Mouse (Mus musculus) CH12.LX (cell line): ENCODE data around the gene Safb. TPM values are rescaled to one million over a fixed set of nuclear protein-coding genes. Genes with fewer than 3 reads are reported as not detected.

Experiments
- DNase-seq: peaks from one replicate; pipeline ENCODE4 v3.0.0-alpha.2; 2013; ENCODE audit errors: extremely low read depth
- H3K27ac ChIP-seq: 2 replicates; pipeline ENCODE4 v1.5.1; 2012; ENCODE audit warnings: low read depth, mild to moderate bottlenecking, control low read depth, moderate library complexity; ENCODE audit not compliant: insufficient read depth
- H3K27me3 ChIP-seq: replicated peaks from 2 replicates; pipeline ENCODE3; 2012; ENCODE audit warnings: inconsistent platforms
- H3K36me3 ChIP-seq, 2 experiments: replicated peaks in 1 of 2; 2 replicates each; pipeline versions ENCODE3 to v1.6.1; 2012; ENCODE audit warnings: inconsistent platforms in 1 of 2, low read length in 1 of 2, mild to moderate bottlenecking in 1 of 2, mixed read lengths in 1 of 2, moderate library complexity in 1 of 2; ENCODE audit not compliant: control insufficient read depth in 1 of 2, insufficient read depth in 1 of 2
- H3K4me1 ChIP-seq, 2 experiments: 2 replicates each; pipeline ENCODE4 v1.6.1; 2012; ENCODE audit warnings: inconsistent platforms in 1 of 2, moderate library complexity in 1 of 2; ENCODE audit not compliant: insufficient read depth in 2 of 2, control insufficient read depth in 1 of 2
- H3K4me2 ChIP-seq: 2 replicates; pipeline ENCODE4 v1.6.1; 2012; ENCODE audit warnings: low read depth, mild to moderate bottlenecking, control low read depth; ENCODE audit not compliant: poor library complexity, insufficient read depth, severe bottlenecking
- H3K4me3 ChIP-seq, 3 experiments: fragments of 150-350 bp in 1 of 3; sonication (generic) in 1 of 3; replicated peaks in 1 of 3; 2 replicates each; pipeline versions ENCODE3 to v1.5.1; 2011 to 2012; ENCODE audit warnings: low read depth in 2 of 3, low read length in 2 of 3, mild to moderate bottlenecking in 2 of 3, moderate library complexity in 2 of 3, control low read depth in 1 of 3, improper control_type of control experiment in 1 of 3, inconsistent platforms in 1 of 3, mixed read lengths in 1 of 3; ENCODE audit not compliant: poor library complexity in 1 of 3
- H3K79me2 ChIP-seq: replicated peaks from 2 replicates; pipeline ENCODE4 v1.6.1; 2012; ENCODE audit warnings: mild to moderate bottlenecking, moderate library complexity; ENCODE audit not compliant: control insufficient read depth, poor library complexity, insufficient read depth, severe bottlenecking; ENCODE audit errors: extremely low read depth
- H3K9ac ChIP-seq: 2 replicates; pipeline ENCODE4 v1.6.1; 2012; ENCODE audit warnings: low read depth, mild to moderate bottlenecking, control low read depth, moderate library complexity; ENCODE audit not compliant: insufficient read depth
- H3K9me3 ChIP-seq: replicated peaks from 2 replicates; pipeline ENCODE3; 2012; ENCODE audit warnings: low read length, inconsistent platforms, mixed read lengths
- BHLHE40 ChIP-seq: IDR thresholded peaks from 2 replicates; pipeline ENCODE4 v1.6.1; 2011; ENCODE audit warnings: mild to moderate bottlenecking, low read depth, low read length, improper control_type of control experiment
- CHD2 ChIP-seq: IDR thresholded peaks from 2 replicates; pipeline ENCODE4 v1.6.1; 2011; ENCODE audit warnings: low read length, improper control_type of control experiment
- ETS1 ChIP-seq: conservative IDR thresholded peaks from 2 replicates; pipeline ENCODE4 v1.6.1; 2012; ENCODE audit warnings: low read depth, mild to moderate bottlenecking, inconsistent platforms, low read length, improper control_type of control experiment, moderate library complexity
- GABPA ChIP-seq: IDR thresholded peaks from 2 replicates; pipeline ENCODE4 v1.6.1; 2012; ENCODE audit warnings: low read depth, low read length, improper control_type of control experiment, inconsistent platforms; ENCODE audit not compliant: insufficient replicate concordance
- HCFC1 ChIP-seq: IDR thresholded peaks from 2 replicates; pipeline ENCODE4 v1.6.1; 2012; ENCODE audit warnings: low read depth, mild to moderate bottlenecking, inconsistent platforms, low read length, improper control_type of control experiment
- IRF4 ChIP-seq: IDR thresholded peaks from 2 replicates; pipeline ENCODE4 v1.6.1; 2014; ENCODE audit warnings: low read depth, mild to moderate bottlenecking, inconsistent platforms, low read length, improper control_type of control experiment
- JUN ChIP-seq: IDR thresholded peaks from 2 replicates; pipeline ENCODE4 v1.6.1; 2011; ENCODE audit warnings: low read depth, mild to moderate bottlenecking, low read length, improper control_type of control experiment, moderate library complexity; ENCODE audit not compliant: insufficient read depth
- KAT2A ChIP-seq: IDR thresholded peaks from 2 replicates; pipeline ENCODE4 v1.6.1; 2012; ENCODE audit warnings: low read length, improper control_type of control experiment, inconsistent platforms; ENCODE audit not compliant: insufficient replicate concordance
- MYC ChIP-seq: IDR thresholded peaks from 2 replicates; pipeline ENCODE4 v1.6.1; 2011; ENCODE audit warnings: low read depth, mild to moderate bottlenecking, improper control_type of control experiment, low read length
- POLR2A ChIP-seq: IDR thresholded peaks from 2 replicates; pipeline ENCODE4 v1.6.1; 2011; ENCODE audit warnings: low read depth, mild to moderate bottlenecking, improper control_type of control experiment, low read length
- POLR2AphosphoS2 ChIP-seq: IDR thresholded peaks from 2 replicates; pipeline ENCODE4 v1.6.1; 2011; ENCODE audit warnings: low read depth, low read length, improper control_type of control experiment
- RAD21 ChIP-seq: IDR thresholded peaks from 2 replicates; pipeline ENCODE4 v1.6.1; 2011; ENCODE audit warnings: low read depth, mild to moderate bottlenecking, low read length, improper control_type of control experiment, moderate library complexity
- SIN3A ChIP-seq: IDR thresholded peaks from 2 replicates; pipeline ENCODE4 v1.6.1; 2012; ENCODE audit warnings: low read length, improper control_type of control experiment, inconsistent platforms
- SMC3 ChIP-seq: IDR thresholded peaks from 2 replicates; pipeline ENCODE4 v1.6.1; 2011; ENCODE audit warnings: low read depth, low read length, improper control_type of control experiment
- TBP ChIP-seq: conservative IDR thresholded peaks from 2 replicates; pipeline ENCODE4 v1.6.1; 2011; ENCODE audit warnings: low read depth, low read length, improper control_type of control experiment
- UBTF ChIP-seq: IDR thresholded peaks from 2 replicates; pipeline ENCODE4 v1.6.1; 2012; ENCODE audit warnings: low read depth, mild to moderate bottlenecking, inconsistent platforms, low read length, improper control_type of control experiment, moderate library complexity
- ZC3H11A ChIP-seq: IDR thresholded peaks from 2 replicates; pipeline ENCODE4 v1.6.1; 2012; ENCODE audit warnings: low read depth, mild to moderate bottlenecking, inconsistent platforms, low read length, improper control_type of control experiment
- dilution Hi-C: fragments of 300-500 bp; cut with MboI; formaldehyde crosslinking; loops from 2 replicates; pipeline ENCODE4 v1.14.3; 2020; ENCODE audit warnings: low sequenced_read_pairs; ENCODE audit not compliant: extremely low pct_unique_long_range_greater_than_20kb, extremely low pct_ligation_motif_present
- in situ Hi-C: fragments of 300-500 bp; cut with MboI; formaldehyde crosslinking; loops from 3 replicates; pipeline ENCODE4 v1.14.3; 2019; ENCODE audit warnings: low sequenced_read_pairs, low pct_ligation_motif_present, low pct_unique_long_range_greater_than_20kb, mixed read lengths
- polyA plus RNA-seq: library from polyadenylated mRNA; unstranded; fragments of >175 nt; gene quantifications from 2 replicates; pipeline ENCODE4 v1.2.1, GENCODE M21; 2012; ENCODE audit warnings: low read depth; ENCODE audit not compliant: insufficient read length
- total RNA-seq, 2 experiments: library from RNA; depleted of rRNA; stranded (reverse); fragments of 300-350 nt in 1 of 2; fragments of >200 nt in 1 of 2; gene quantifications; 2 replicates each; pipeline ENCODE4 v1.2.3; 2012 to 2014

Safb gene
- total and polyA plus RNA-seq, 3 experiments, result 25.4 to 135 (median 75.9) TPM

DNA sequence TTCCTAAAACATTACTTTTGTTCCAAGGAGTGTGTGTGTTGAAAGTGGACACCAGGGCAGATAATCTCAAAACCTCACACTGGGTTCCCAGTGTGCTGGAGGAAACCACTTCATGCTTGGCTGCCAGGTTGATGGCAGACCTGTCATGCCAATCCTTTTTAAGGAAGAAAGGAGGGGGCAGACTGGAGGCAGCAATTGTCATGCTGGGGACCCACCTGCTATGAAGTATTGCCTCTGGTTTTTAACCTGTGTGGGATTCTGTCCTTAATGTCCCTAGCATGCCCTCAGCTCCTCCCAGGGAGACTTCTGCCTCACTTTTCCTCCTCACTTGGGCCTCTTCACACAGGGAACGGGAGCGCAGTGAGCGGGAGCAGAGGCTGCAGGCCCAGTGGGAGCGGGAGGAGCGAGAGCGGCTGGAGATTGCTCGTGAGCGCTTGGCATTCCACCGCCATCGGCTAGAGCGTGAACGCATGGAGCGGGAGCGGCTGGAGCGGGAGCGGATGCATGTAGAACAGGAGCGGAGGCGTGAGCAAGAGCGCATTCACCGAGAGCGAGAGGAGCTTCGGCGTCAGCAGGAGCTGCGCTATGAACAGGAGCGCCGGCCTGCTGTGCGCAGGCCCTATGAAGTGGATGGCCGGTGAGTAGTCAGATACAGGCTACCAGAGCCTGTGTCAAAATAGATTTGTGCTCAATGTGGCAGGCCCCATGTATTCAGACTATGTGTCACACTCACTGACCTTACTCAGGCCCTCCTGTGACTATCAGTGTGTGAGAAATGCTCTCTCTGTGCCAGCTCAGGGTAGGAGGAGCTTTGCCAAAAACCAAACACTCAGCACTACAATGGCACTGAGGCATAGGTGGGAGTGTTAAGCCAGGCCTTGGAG, 18.8 kb downstream of the Safb start:
- peaks cover 80 to 90% of the 10 kb centered on the region in 2 experiments for H3K36me3 ChIP-seq
- in situ Hi-C loops, result no loop called here
- no peak overlapping the region for H3K27ac ChIP-seq
- no peak overlapping the region for H3K9ac ChIP-seq
- H3K4me1 ChIP-seq, result peaks cover 0 to 10% of the 10 kb centered on the region in 2 experiments; a peak in 2 of 4 replicates
- no peaks in the 10 kb centered on the region for H3K9me3 ChIP-seq
- H3K4me2 ChIP-seq, result no peak overlapping the region
- DNase-seq, result no peak
- no peaks in the 10 kb centered on the region for H3K27me3 ChIP-seq
- H3K4me3 ChIP-seq, result no peak overlapping the region
- peaks cover 6% of the 10 kb centered on the region; the same call in 1 of the 2 replicates for H3K79me2 ChIP-seq
- TF ChIP-seq POLR2A (no peak), BHLHE40 (no peak), UBTF (no peak), CHD2 (no peak), GABPA (no peak), IRF4 (no peak)
- dilution Hi-C loops, result no loop called here

GRCm38 (mm10) chr17:56604070-56604380, 19.4 kb downstream of the Safb start:
- H3K27ac ChIP-seq, result no peak overlapping the region
- no peak overlapping the region for H3K9ac ChIP-seq
- peaks cover 12% of the 10 kb centered on the region; the same call in 1 of the 2 replicates for H3K79me2 ChIP-seq
- no peak overlapping the region for H3K4me3 ChIP-seq
- H3K36me3 ChIP-seq, result peaks cover 80 to 88% of the 10 kb centered on the region in 2 experiments
- dilution Hi-C loops (no loop called here), in situ Hi-C loops (no loop called here)
- peaks cover 0 to 13% of the 10 kb centered on the region in 2 experiments; a peak in 2 of 4 replicates for H3K4me1 ChIP-seq
- TF ChIP-seq BHLHE40 (no peak), JUN (no peak), POLR2A (0 out of 2 replicates have a peak, but pooled peaks have one; percentile 5)
- H3K9me3 ChIP-seq, result no peaks in the 10 kb centered on the region
- no peak for DNase-seq
- no peak overlapping the region for H3K4me2 ChIP-seq
- H3K27me3 ChIP-seq, result no peaks in the 10 kb centered on the region

DNA sequence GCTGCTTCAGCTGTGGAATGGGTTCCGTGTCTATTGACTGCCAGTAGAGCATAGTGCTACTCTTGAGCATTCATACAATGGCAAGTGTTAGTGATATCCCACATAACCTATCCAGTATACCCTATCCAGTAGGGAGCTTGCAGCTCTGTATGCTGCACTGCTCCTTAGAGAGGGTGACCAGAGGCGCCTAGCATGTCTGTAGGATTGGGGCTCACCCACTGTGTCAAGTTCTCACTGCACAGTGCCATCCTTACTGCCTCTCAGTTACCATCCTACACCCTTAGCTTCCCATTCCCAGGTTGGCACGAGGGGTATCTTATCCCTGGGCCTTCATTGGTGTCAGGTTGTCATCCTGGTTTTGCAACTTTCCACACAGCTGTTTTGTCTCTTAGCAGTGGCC, 19.8 kb downstream of the Safb start:
- H3K4me3 ChIP-seq, result no peak overlapping the region
- dilution Hi-C loops (no loop called here), in situ Hi-C loops (no loop called here)
- DNase-seq, result no peak
- no peaks in the 10 kb centered on the region for H3K27me3 ChIP-seq
- H3K36me3 ChIP-seq, result peaks cover 78 to 85% of the 10 kb centered on the region in 2 experiments
- H3K4me2 ChIP-seq, result no peak overlapping the region
- H3K9me3 ChIP-seq, result no peaks in the 10 kb centered on the region
- no peak overlapping the region for H3K27ac ChIP-seq
- no peak overlapping the region for H3K9ac ChIP-seq
- H3K79me2 ChIP-seq, result peaks cover 16% of the 10 kb centered on the region; the same call in 1 of the 2 replicates
- TF ChIP-seq ETS1 (no peak), ZC3H11A (no peak), MYC (no peak), BHLHE40 (no peak), RAD21 (no peak), TBP (no peak), POLR2A (peak; percentile 4; the same call in 1 of the 2 replicates), SIN3A (no peak), POLR2AphosphoS2 (0 out of 2 replicates have a peak, but pooled peaks have one; percentile 53), HCFC1 (no peak), SMC3 (no peak), KAT2A (no peak), JUN (no peak)
- H3K4me1 ChIP-seq, result peaks cover 0 to 13% of the 10 kb centered on the region in 2 experiments; a peak in 2 of 4 replicates
